Mouse (Mus musculus) forebrain, embryonic 16.5 days (tissue): Measurements from ENCODE around the gene Gm4881. TPM values are rescaled to one million over a fixed set of nuclear protein-coding genes. Genes with fewer than 3 reads are reported as not detected.
A peak's percentile ranks its signal among the peaks of the same experiment; 100 is the strongest.

Experiments
- ATAC-seq: fragments of 200-750 bp; cut with Nextera tagmentation; 2 replicates; pipeline ENCODE4 v1.8.0; 2017; ENCODE audit warnings: mild to moderate bottlenecking, moderate library complexity
- H3K27ac ChIP-seq: fragments of 300-500 bp; sonication (generic); 2 replicates; pipeline ENCODE4 v1.5.1; 2014; ENCODE audit warnings: low read length, control low read depth
- H3K27me3 ChIP-seq: fragments of 300-500 bp; sonication (generic); replicated peaks from 2 replicates; pipeline ENCODE4 v1.6.1; 2014; ENCODE audit warnings: low read length; ENCODE audit not compliant: control insufficient read depth, insufficient read depth
- H3K36me3 ChIP-seq: fragments of 300-500 bp; sonication (generic); 2 replicates; pipeline ENCODE4 v1.6.1; 2014; ENCODE audit not compliant: control insufficient read depth, insufficient read depth
- H3K4me1 ChIP-seq: fragments of 300-500 bp; sonication (generic); replicated peaks from 2 replicates; pipeline ENCODE4 v1.6.1; 2014; ENCODE audit warnings: low read length; ENCODE audit not compliant: control insufficient read depth, insufficient read depth
- H3K4me2 ChIP-seq: fragments of 300-500 bp; sonication (generic); 2 replicates; pipeline ENCODE4 v1.6.1; 2014; ENCODE audit warnings: mild to moderate bottlenecking, low read length, control low read depth
- H3K4me3 ChIP-seq: fragments of 300-500 bp; sonication (generic); replicated peaks from 2 replicates; pipeline ENCODE4 v1.5.1; 2014; ENCODE audit warnings: mild to moderate bottlenecking, low read length, control low read depth
- H3K9ac ChIP-seq: fragments of 300-500 bp; sonication (generic); replicated peaks from 2 replicates; pipeline ENCODE4 v1.6.1; 2014; ENCODE audit warnings: low read depth, low read length, control low read depth
- H3K9me3 ChIP-seq: fragments of 300-500 bp; sonication (generic); 2 replicates; pipeline ENCODE4 v1.6.1; 2016; ENCODE audit warnings: low read length; ENCODE audit not compliant: control insufficient read depth
- WGBS: fragments of 180-500 bp; shearing (Covaris S2); extraction: QIAGEN DNeasy Blood & Tissue Kit; methylation state at CpG from one replicate; pipeline ENCODE4 v1.1.7; 2014; 5-methylcytosine and 5-hydroxymethylcytosine counted together
- polyA plus RNA-seq: library from polyadenylated mRNA; unstranded; fragments of >200 nt; fragmentation: Nextera tagmentation; extraction: Ambion mirVana; gene quantifications from 2 replicates; pipeline ENCODE4 v1.2.1, GENCODE M21; 2015

The Gm4881 gene
- polyA plus RNA-seq, 1 experiment from 2014 or later = 0.37 TPM

DNA sequence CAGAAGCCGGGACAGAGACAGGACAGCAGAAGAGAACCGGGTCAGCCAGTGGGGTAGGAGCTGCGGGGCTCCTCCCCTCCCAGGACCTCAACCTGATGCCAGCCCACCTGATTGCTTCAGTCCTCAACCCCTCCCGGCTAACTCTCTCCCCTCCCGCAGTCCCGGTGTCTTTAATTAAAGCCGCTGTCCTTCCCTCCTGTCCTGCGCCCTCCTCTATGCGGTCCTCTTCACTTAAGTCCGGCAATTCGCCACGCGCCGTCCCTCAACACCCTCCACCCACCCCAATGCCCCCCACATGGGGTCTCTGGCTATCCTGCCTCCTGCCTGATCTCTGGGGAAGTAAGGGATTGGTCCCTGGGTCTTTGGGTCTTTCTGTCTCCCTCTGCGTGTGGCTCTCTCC lies 12.6 kb downstream of the Gm4881 start:
- 0% methylated on average over 14 of the region's 15 CpGs for WGBS
- no peak overlapping the region for H3K4me2 ChIP-seq
- H3K9me3 ChIP-seq = no peaks in the 10 kb centered on the region
- no peak overlapping the region for H3K9ac ChIP-seq
- H3K27ac ChIP-seq = no peak overlapping the region
- no peak overlapping the region for H3K4me3 ChIP-seq
- ATAC-seq = no peak
- H3K36me3 ChIP-seq = no peaks in the 10 kb centered on the region; the same call in 1 of the 2 replicates
- H3K4me1 ChIP-seq = peaks cover 16% of the 10 kb centered on the region; the same call in 1 of the 2 replicates
- peaks cover 55% of the 10 kb centered on the region for H3K27me3 ChIP-seq

DNA sequence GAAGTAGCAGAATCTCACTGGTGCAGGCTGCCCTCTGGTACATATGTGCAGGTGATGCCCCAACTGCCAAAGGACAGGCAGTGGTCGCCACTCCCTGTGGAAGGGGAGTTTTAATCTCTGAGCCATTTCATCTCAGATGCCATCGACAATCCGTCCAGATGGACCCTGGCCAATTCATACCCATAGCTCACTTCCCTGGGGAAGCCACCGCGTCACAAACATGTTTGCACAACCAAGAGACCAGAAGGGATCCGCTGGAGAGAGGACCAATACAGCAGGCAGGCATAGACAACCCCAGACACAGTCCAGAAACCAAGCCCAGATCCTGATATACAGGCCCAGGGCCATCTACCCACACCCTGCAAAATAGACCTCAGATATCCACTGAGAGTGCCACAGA lies 13.8 kb downstream of the Gm4881 start:
- Histone ChIP-seq H3K4me3 (no peak overlapping the region), H3K4me2 (no peak overlapping the region)

DNA sequence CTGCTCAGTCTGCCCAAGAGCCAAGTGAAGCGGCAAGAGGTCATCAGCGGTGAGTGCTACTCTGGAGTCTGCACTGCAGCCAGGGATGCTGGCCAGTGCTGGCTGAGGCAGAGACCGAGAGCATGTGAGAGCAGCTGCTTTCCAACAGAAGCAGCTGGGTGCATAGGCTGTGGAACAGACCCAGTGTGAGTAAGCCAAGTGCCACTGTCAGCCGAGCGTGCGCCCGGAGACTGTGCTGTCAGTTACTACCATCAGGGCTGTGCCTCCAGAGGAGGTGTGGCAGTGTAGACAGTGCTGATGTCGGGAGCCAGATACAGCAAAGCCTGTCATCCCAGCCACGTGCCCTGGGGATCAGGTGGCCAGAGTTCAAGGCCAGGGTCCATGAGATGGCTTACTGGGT lies 24.6 kb downstream of the Gm4881 start:
- ATAC-seq = no peak; the same call in 1 of the 2 replicates
- Histone ChIP-seq H3K9me3 (no peaks in the 10 kb centered on the region), H3K4me3 (no peak overlapping the region), H3K36me3 (peaks cover 41% of the 10 kb centered on the region), H3K9ac (no peak overlapping the region), H3K4me1 (no peaks in the 10 kb centered on the region), H3K27ac (no peak overlapping the region), H3K4me2 (no peak overlapping the region), H3K27me3 (no peaks in the 10 kb centered on the region)
- WGBS = 89% methylated on average over 9 of the region's 9 CpGs

More for the DNA sequence above, 13.8 kb downstream of the Gm4881 start:
- Histone ChIP-seq H3K36me3 (peaks cover 6% of the 10 kb centered on the region; the same call in 1 of the 2 replicates), H3K4me1 (peaks cover 16% of the 10 kb centered on the region; the same call in 1 of the 2 replicates), H3K27ac (no peak overlapping the region), H3K9me3 (no peaks in the 10 kb centered on the region), H3K9ac (no peak overlapping the region), H3K27me3 (peaks cover 53% of the 10 kb centered on the region)
- 49% methylated on average over 6 of the region's 6 CpGs for whole genome bisulfite sequencing
- ATAC-seq = no peak

GRCm38 (mm10) chr7:24918763-24919323 lies 25.5 kb downstream of the Gm4881 start:
- Histone ChIP-seq H3K4me3 (no peak overlapping the region), H3K36me3 (peaks cover 34% of the 10 kb centered on the region), H3K27ac (no peak overlapping the region), H3K27me3 (no peaks in the 10 kb centered on the region), H3K4me2 (no peak overlapping the region), H3K9me3 (no peaks in the 10 kb centered on the region), H3K9ac (no peak overlapping the region), H3K4me1 (no peaks in the 10 kb centered on the region)
- WGBS = 94% methylated on average over 20 of the region's 20 CpGs
- no peak for ATAC-seq

GRCm38 (mm10) chr7:24912480-24912879 lies 31.8 kb downstream of the Gm4881 start:
- ATAC-seq = no peak
- Histone ChIP-seq H3K36me3 (peaks cover 15% of the 10 kb centered on the region), H3K4me2 (no peak overlapping the region), H3K4me3 (no peak overlapping the region), H3K4me1 (no peaks in the 10 kb centered on the region), H3K27ac (no peak overlapping the region), H3K27me3 (no peaks in the 10 kb centered on the region), H3K9me3 (no peaks in the 10 kb centered on the region), H3K9ac (no peak overlapping the region)
- WGBS = 91% methylated on average over 14 of the region's 14 CpGs

DNA sequence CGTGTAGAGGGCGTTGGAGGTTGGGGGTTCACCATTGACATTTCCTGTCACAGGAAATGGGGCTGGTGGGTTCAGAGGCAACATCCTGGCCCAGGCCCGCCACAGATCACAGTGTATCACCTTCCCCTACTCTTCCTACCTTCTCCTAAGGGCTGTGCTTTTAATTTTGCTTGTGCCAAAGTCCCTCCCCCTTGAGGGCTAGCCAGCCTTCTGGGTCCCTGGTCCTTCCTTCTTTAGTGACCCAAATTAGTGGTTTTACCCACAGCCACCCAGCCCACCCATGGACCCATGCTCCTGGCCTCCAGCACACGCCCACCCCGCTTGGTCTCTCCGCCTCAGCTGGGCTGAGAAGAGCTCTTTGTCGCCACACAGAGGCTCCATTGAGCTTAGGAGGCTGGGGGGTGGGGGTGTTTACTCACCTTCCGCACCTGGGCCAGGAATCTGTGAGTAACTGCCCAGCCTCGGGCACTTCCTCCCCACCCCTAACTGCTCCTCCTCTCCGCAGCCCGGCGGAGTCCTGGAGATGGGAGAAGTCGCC lies 37.0 kb downstream of the Gm4881 start:
- no peak for ATAC-seq

GRCm38 (mm10) chr7:24906551-24906950 lies 37.7 kb downstream of the Gm4881 start:
- no peaks in the 10 kb centered on the region for H3K9me3 ChIP-seq
- H3K27me3 ChIP-seq = no peaks in the 10 kb centered on the region
- H3K4me3 ChIP-seq = no peak overlapping the region
- H3K4me2 ChIP-seq = no peak overlapping the region
- ATAC-seq = no peak
- WGBS = 49% methylated on average over 6 of the region's 6 CpGs
- peaks cover 32% of the 10 kb centered on the region for H3K4me1 ChIP-seq
- H3K36me3 ChIP-seq = peaks cover 2% of the 10 kb centered on the region; the same call in 1 of the 2 replicates
- H3K9ac ChIP-seq = no peak overlapping the region
- no peak overlapping the region for H3K27ac ChIP-seq

More for the DNA sequence above, 37.0 kb downstream of the Gm4881 start:
- peaks cover 2% of the 10 kb centered on the region for H3K36me3 ChIP-seq
- no peak overlapping the region for H3K4me2 ChIP-seq
- peaks cover 32% of the 10 kb centered on the region for H3K4me1 ChIP-seq
- 0 out of 2 replicates have a peak overlapping the region, but pooled peaks have one; percentile 2 for H3K9ac ChIP-seq
- H3K4me3 ChIP-seq = no peak overlapping the region
- H3K9me3 ChIP-seq = no peaks in the 10 kb centered on the region
- no peaks in the 10 kb centered on the region for H3K27me3 ChIP-seq
- WGBS = 35% methylated on average over 13 of the region's 13 CpGs
- H3K27ac ChIP-seq = no peak overlapping the region

DNA sequence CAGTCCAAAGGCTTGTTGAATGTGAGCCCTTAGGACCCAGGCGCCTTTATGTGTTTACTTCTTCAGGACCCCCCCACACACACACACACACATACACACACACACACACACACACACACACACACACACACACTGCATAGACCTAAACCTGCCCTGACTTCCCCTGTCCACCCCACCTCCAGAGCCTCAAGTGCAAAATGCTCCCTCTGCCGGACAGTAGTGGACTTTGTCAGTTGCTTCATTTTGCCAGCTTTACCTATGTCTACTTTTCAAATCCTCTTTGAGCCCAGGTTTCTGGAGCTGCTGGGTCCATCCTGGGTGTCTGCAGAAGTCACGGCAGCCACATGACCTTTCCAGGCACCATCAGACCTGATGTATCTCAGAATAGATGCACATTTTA lies 39.4 kb downstream of the Gm4881 start:
- no peak overlapping the region for H3K27ac ChIP-seq
- peaks cover 2% of the 10 kb centered on the region; the same call in 1 of the 2 replicates for H3K36me3 ChIP-seq
- H3K4me2 ChIP-seq = peak overlapping the region; percentile 63
- H3K9me3 ChIP-seq = no peaks in the 10 kb centered on the region
- 12% methylated on average over 3 of the region's 3 CpGs for WGBS
- ATAC-seq = no peak
- H3K9ac ChIP-seq = peak overlapping the region; percentile 57
- H3K27me3 ChIP-seq = no peaks in the 10 kb centered on the region
- H3K4me3 ChIP-seq = peak overlapping the region; percentile 68
- H3K4me1 ChIP-seq = peaks cover 32% of the 10 kb centered on the region

GRCm38 (mm10) chr7:24904070-24904483 lies 40.2 kb downstream of the Gm4881 start:
- peak; percentile 99 for ATAC-seq

More at GRCm38 (mm10) chr7:24904070-24904483, 40.2 kb downstream of the Gm4881 start:
- under 1% methylated on average over 30 of the region's 30 CpGs for WGBS
- Histone ChIP-seq H3K9me3 (no peaks in the 10 kb centered on the region), H3K27ac (peak overlapping the region; percentile 53), H3K36me3 (peaks cover 2% of the 10 kb centered on the region; the same call in 1 of the 2 replicates), H3K9ac (peak overlapping the region; percentile 57), H3K4me3 (peak overlapping the region; percentile 68), H3K4me1 (peaks cover 32% of the 10 kb centered on the region), H3K27me3 (no peaks in the 10 kb centered on the region), H3K4me2 (peak overlapping the region; percentile 63)
